Mouse (Mus musculus): ENCODE measurements at regions not wholly inside any gene's neighbourhood (a gene's known extent, or its start where the extent isn't known, plus 50 kb on each side); places are given as distances from the start of the nearest gene placed in this dataset.
A peak's percentile ranks its signal among the peaks of the same experiment; 100 is the strongest.

GRCm38 (mm10) chr17:75893559-75893958 is 341.8 kb upstream of the Fam98a start:
- DNase-seq, result no peak

- no peak for DNase-seq
Measured at GRCm38 (mm10) chr17:75892156-75892555, 340.4 kb upstream of the Fam98a start.

GRCm38 (mm10) chr17:75891564-75891963 is 339.8 kb upstream of the Fam98a start:
- DNase-seq, result no peak

GRCm38 (mm10) chr17:75877848-75878247 is 326.1 kb upstream of the Fam98a start:
- DNase-seq, result no peak

GRCm38 (mm10) chr17:75876895-75877294 is 325.1 kb upstream of the Fam98a start:
- no peak for DNase-seq

GRCm38 (mm10) chr17:75874535-75874934 is 322.8 kb upstream of the Fam98a start:
- DNase-seq, result no peak

- no peak for DNase-seq
Measured at GRCm38 (mm10) chr17:75870492-75870891, 318.7 kb upstream of the Fam98a start.

GRCm38 (mm10) chr17:75857015-75857414 is 305.3 kb upstream of the Fam98a start:
- no peak for DNase-seq

- DNase-seq, result no peak
Measured at GRCm38 (mm10) chr17:75815997-75816626, 264.4 kb upstream of the Fam98a start.

- DNase-seq, result no peak
Measured at GRCm38 (mm10) chr17:75812163-75812562, 260.4 kb upstream of the Fam98a start.

- DNase-seq, result no peak
Measured at GRCm38 (mm10) chr17:75808524-75809326, 257.0 kb upstream of the Fam98a start.

- no peak for DNase-seq
Measured at GRCm38 (mm10) chr17:75808025-75808424, 256.3 kb upstream of the Fam98a start.

GRCm38 (mm10) chr17:75804358-75804757 is 252.6 kb upstream of the Fam98a start:
- no peak for DNase-seq

GRCm38 (mm10) chr17:75796380-75796779 is 244.6 kb upstream of the Fam98a start:
- no peak for DNase-seq

GRCm38 (mm10) chr17:75795772-75796171 is 244.0 kb upstream of the Fam98a start:
- DNase-seq, result no peak

GRCm38 (mm10) chr17:75779770-75780169 is 228.0 kb upstream of the Fam98a start:
- DNase-seq, result peak in 1 of 2 experiments; percentile 43

- DNase-seq, result peak; percentile 1 to 2
Measured at GRCm38 (mm10) chr17:75776611-75777010, 224.9 kb upstream of the Fam98a start.

- DNase-seq, result no peak
Measured at GRCm38 (mm10) chr17:75775518-75775917, 223.8 kb upstream of the Fam98a start.

- DNase-seq, result no peak
Measured at GRCm38 (mm10) chr17:75772861-75773260, 221.1 kb upstream of the Fam98a start.

- no peak for DNase-seq
Measured at GRCm38 (mm10) chr17:75768654-75769053, 216.9 kb upstream of the Fam98a start.

GRCm38 (mm10) chr17:75763391-75763790 is 211.6 kb upstream of the Fam98a start:
- DNase-seq, result no peak

GRCm38 (mm10) chr17:75756487-75756886 is 204.7 kb upstream of the Fam98a start:
- DNase-seq, result no peak

- no peak for DNase-seq
Measured at GRCm38 (mm10) chr17:75716458-75716857, 164.7 kb upstream of the Fam98a start.

- DNase-seq, result no peak
Measured at GRCm38 (mm10) chr17:75714578-75714977, 162.8 kb upstream of the Fam98a start.
